Mouse (Mus musculus): ENCODE results near the gene Olfr986. TPM values are rescaled to one million over a fixed set of nuclear protein-coding genes. Genes with fewer than 3 reads are reported as not detected.

Olfr986 gene
- polyA plus RNA-seq, 1 experiment from 2014 or later, result not detected

Other genes with a start within 250 kb of the Olfr986 start
- not detected in 2 replicates for gene Olfr974, start 243.4 kb upstream of the Olfr986 start, polyA plus RNA-seq (2015; fragmentation: Nextera tagmentation; extraction: Ambion mirVana)
- not detected in 2 replicates for gene Olfr975, start 228.9 kb upstream of the Olfr986 start, polyA plus RNA-seq (2015; fragmentation: Nextera tagmentation; extraction: Ambion mirVana)
- not detected in 2 replicates for gene Olfr976, start 219.8 kb upstream of the Olfr986 start, polyA plus RNA-seq (2015; fragmentation: Nextera tagmentation; extraction: Ambion mirVana)
- gene Olfr978, start 188.8 kb upstream of the Olfr986 start, polyA plus RNA-seq (2015; fragmentation: Nextera tagmentation; extraction: Ambion mirVana), result not detected in 2 replicates
- gene Olfr979, start 177.5 kb upstream of the Olfr986 start, polyA plus RNA-seq (2015; fragmentation: Nextera tagmentation; extraction: Ambion mirVana), result not detected in 2 replicates
- not detected in 2 replicates for gene Olfr980, start 171.3 kb upstream of the Olfr986 start, polyA plus RNA-seq (2015; fragmentation: Nextera tagmentation; extraction: Ambion mirVana)
- gene Olfr981, start 159.5 kb upstream of the Olfr986 start, polyA plus RNA-seq (2015; fragmentation: Nextera tagmentation; extraction: Ambion mirVana), result not detected in 2 replicates
- gene Olfr982, start 107.1 kb upstream of the Olfr986 start, polyA plus RNA-seq (2015; fragmentation: Nextera tagmentation; extraction: Ambion mirVana), result not detected in 2 replicates
- not detected in 2 replicates for gene Olfr983, start 87.3 kb upstream of the Olfr986 start, polyA plus RNA-seq (2015; fragmentation: Nextera tagmentation; extraction: Ambion mirVana)
- gene Olfr984, start 66.7 kb upstream of the Olfr986 start, polyA plus RNA-seq (2015; fragmentation: Nextera tagmentation; extraction: Ambion mirVana), result not detected in 2 replicates
- not detected in 2 replicates for gene Olfr985, start 50.7 kb upstream of the Olfr986 start, polyA plus RNA-seq (2015; fragmentation: Nextera tagmentation; extraction: Ambion mirVana)
- gene Tmem225, start 32.8 kb upstream of the Olfr986 start, polyA plus RNA-seq (2015; fragmentation: Nextera tagmentation; extraction: Ambion mirVana), result not detected in 2 replicates
- 6.8 and 7.5 TPM in 2 replicates for gene Zfp202, start 11.4 kb downstream of the Olfr986 start, polyA plus RNA-seq (2015; fragmentation: Nextera tagmentation; extraction: Ambion mirVana)
- gene Scn3b, start 88.3 kb downstream of the Olfr986 start, polyA plus RNA-seq (2015; fragmentation: Nextera tagmentation; extraction: Ambion mirVana), result 3.1 and 7.2 TPM in 2 replicates